Comparison of ENCODE assay signal across 14 mouse cellular contexts in genomic region chr2:117456456-117457020, GRCm38 (mm10).
DNase-seq lines count a peak whose midpoint lies in the region; ATAC-seq and TF ChIP-seq lines count a peak whose summit lies in the region.
"Had no signal": no experiment of that assay in that cellular context is flagged by ENCODE, and none has a peak within 500 bp of the region (broad histone marks: within the 10 kb centered on the region; RNA-seq: fewer than 3 reads in every experiment).

No protein-coding gene starts in this region.

- intact Hi-C loops in heart, postnatal 36 days (cut with DNase I): loop anchor here (5.0 kb wide), 1 partner anchor 791 kb away; no protein-coding TSS in a partner anchor

- peak; percentile 75 for DNase-seq in heart, adult 11 months
- DNase-seq in heart, postnatal 36 days: no peak
- peak; percentile 13 for DNase-seq in NIH3T3 (ENCODE audit: low read depth)
- DNase-seq in lung, adult 18-20 months: no peak
- no peak for DNase-seq in lung, postnatal 25 days (ENCODE audit: low spot score)
- no peak for DNase-seq in adrenal gland, postnatal 25 days
- DNase-seq: cerebellum, postnatal 25 days; gastrocnemius, postnatal 10 days; heart, postnatal 10 days; kidney, adult 2 months had no signal

- no peaks in the 10 kb centered on the region for H3K9me3 ChIP-seq in forebrain, embryonic 16.5 days (ENCODE audit: control insufficient read depth, low read length)
- no peaks in the 10 kb centered on the region for H3K9me3 ChIP-seq in intestine, postnatal 0 days (ENCODE audit: control insufficient read depth)
- H3K9me3 ChIP-seq: embryonic facial prominence, embryonic 12.5 days; lung, embryonic 15.5 days had no signal

- no peak overlapping the region for H3K4me2 ChIP-seq in forebrain, embryonic 16.5 days (ENCODE audit: low read length)
- no peak overlapping the region for H3K4me2 ChIP-seq in intestine, postnatal 0 days (replicated peaks; ENCODE audit: low read depth)
- H3K4me2 ChIP-seq: embryonic facial prominence, embryonic 12.5 days; lung, embryonic 15.5 days had no signal

- peaks cover 8% of the 10 kb centered on the region; the same call in 1 of the 2 replicates for H3K4me1 ChIP-seq in forebrain, embryonic 16.5 days (replicated peaks; ENCODE audit: control insufficient read depth, insufficient read depth, low read length)
- no peaks in the 10 kb centered on the region for H3K4me1 ChIP-seq in intestine, postnatal 0 days (replicated peaks; ENCODE audit: control insufficient read depth, insufficient read depth, low read length)
- H3K4me1 ChIP-seq: embryonic facial prominence, embryonic 12.5 days had no signal

- ATAC-seq in forebrain, embryonic 16.5 days: 0 out of 2 replicates have a peak, but pooled peaks have one; percentile 3
- no peak for ATAC-seq in intestine, postnatal 0 days

- no peak overlapping the region for H3K27ac ChIP-seq in forebrain, embryonic 16.5 days (ENCODE audit: low read length)
- H3K27ac ChIP-seq in intestine, postnatal 0 days (ENCODE audit: low read depth, low read length): 0 out of 2 replicates have a peak overlapping the region, but pooled peaks have one; percentile 28
- H3K27ac ChIP-seq: embryonic facial prominence, embryonic 12.5 days; lung, embryonic 15.5 days had no signal

- no peaks in the 10 kb centered on the region for H3K36me3 ChIP-seq in forebrain, embryonic 16.5 days (ENCODE audit: control insufficient read depth, insufficient read depth)
- no peaks in the 10 kb centered on the region for H3K36me3 ChIP-seq in intestine, postnatal 0 days (ENCODE audit: control insufficient read depth, insufficient read depth)
- H3K36me3 ChIP-seq: embryonic facial prominence, embryonic 12.5 days; lung, embryonic 15.5 days had no signal

- no peak overlapping the region for H3K4me3 ChIP-seq in forebrain, embryonic 16.5 days (replicated peaks; ENCODE audit: low read length)
- no peak overlapping the region for H3K4me3 ChIP-seq in intestine, postnatal 0 days (ENCODE audit: low read depth, low read length)
- H3K4me3 ChIP-seq: embryonic facial prominence, embryonic 12.5 days; lung, embryonic 15.5 days had no signal

- WGBS in forebrain, embryonic 16.5 days: 64% methylated on average over 13 of the region's 13 CpGs
- WGBS in intestine, postnatal 0 days: 68% methylated on average over 13 of the region's 13 CpGs

- TF ChIP-seq CTCF in intestine, postnatal 0 days (IDR thresholded peaks at IDR 0.05; ENCODE audit: low read depth): no peak

- no peak overlapping the region for H3K9ac ChIP-seq in forebrain, embryonic 16.5 days (replicated peaks; ENCODE audit: low read depth, low read length)
- H3K9ac ChIP-seq in intestine, postnatal 0 days (ENCODE audit: low read depth, low read length): no peak overlapping the region
- H3K9ac ChIP-seq: embryonic facial prominence, embryonic 12.5 days; lung, embryonic 15.5 days had no signal

- H3K27me3 ChIP-seq in forebrain, embryonic 16.5 days (replicated peaks; ENCODE audit: control insufficient read depth, insufficient read depth, low read length): no peaks in the 10 kb centered on the region
- H3K27me3 ChIP-seq in intestine, postnatal 0 days (replicated peaks; ENCODE audit: control insufficient read depth, insufficient read depth, low read length): no peaks in the 10 kb centered on the region
- H3K27me3 ChIP-seq: embryonic facial prominence, embryonic 12.5 days; lung, embryonic 15.5 days had no signal

Comparison
In these comparisons a context has a peak if more than half of its experiments do, and no peak if none do; other contexts are left out.
1. DNase-seq: peak in heart, adult 11 months (single experiment) and NIH3T3 (single experiment); none in heart, postnatal 36 days (0 of 2), lung, adult 18-20 months (0 of 2), lung, postnatal 25 days (single experiment) and adrenal gland, postnatal 25 days (single experiment).